10 mouse cellular contexts compared by ENCODE assay signal in genomic region chr8:46936039-46936438, GRCm38 (mm10). TPM values are rescaled to one million over a fixed set of nuclear protein-coding genes. Genes with fewer than 3 reads are reported as not detected.
DNase-seq lines count a peak whose midpoint lies in the region; ATAC-seq lines count a peak whose summit lies in the region.
"Had no signal": no experiment of that assay in that cellular context is flagged by ENCODE, and none has a peak within 500 bp of the region (broad histone marks: within the 10 kb centered on the region; RNA-seq: fewer than 3 reads in every experiment).

No protein-coding gene starts in this region.

- ATAC-seq in forebrain, embryonic 15.5 days (replicated peaks), result 0 out of 2 replicates have a peak, but pooled peaks have one; percentile 35
- no peak for ATAC-seq in forebrain, embryonic 13.5 days
- ATAC-seq in neural tube, embryonic 11.5 days (ENCODE audit: insufficient read depth, low FRiP score, low TSS enrichment), result no peak
- no peak for ATAC-seq in neural tube, embryonic 12.5 days (ENCODE audit: low FRiP score, low read depth)
- ATAC-seq in activated CD4-positive, CD25-positive, alpha-beta regulatory T cell, adult 4 months, result no peak

- no peaks in the 10 kb centered on the region for H3K36me3 ChIP-seq in forebrain, embryonic 15.5 days
- no peaks in the 10 kb centered on the region for H3K36me3 ChIP-seq in forebrain, embryonic 13.5 days (ENCODE audit: poor library complexity, severe bottlenecking)
- H3K36me3 ChIP-seq in neural tube, embryonic 11.5 days (ENCODE audit: control insufficient read depth, insufficient read depth, low read length), result no peaks in the 10 kb centered on the region
- no peaks in the 10 kb centered on the region for H3K36me3 ChIP-seq in neural tube, embryonic 12.5 days

- no peak overlapping the region for H3K9ac ChIP-seq in forebrain, embryonic 15.5 days (replicated peaks)
- no peak overlapping the region; the same call in 1 of the 2 replicates for H3K9ac ChIP-seq in forebrain, embryonic 13.5 days
- no peak overlapping the region for H3K9ac ChIP-seq in neural tube, embryonic 11.5 days (ENCODE audit: low read length)
- H3K9ac ChIP-seq in neural tube, embryonic 12.5 days, result no peak overlapping the region

- no peak overlapping the region for H3K4me3 ChIP-seq in forebrain, embryonic 15.5 days
- H3K4me3 ChIP-seq in forebrain, embryonic 13.5 days, result no peak overlapping the region
- H3K4me3 ChIP-seq in neural tube, embryonic 11.5 days (ENCODE audit: low read depth, low read length), result no peak overlapping the region
- no peak overlapping the region for H3K4me3 ChIP-seq in neural tube, embryonic 12.5 days
- H3K4me3 ChIP-seq: erythroblast, embryonic 14.5 days; megakaryocyte, embryonic 14.5 days had no signal

- no peaks in the 10 kb centered on the region for H3K9me3 ChIP-seq in forebrain, embryonic 15.5 days
- H3K9me3 ChIP-seq in forebrain, embryonic 13.5 days (replicated peaks), result peaks cover 7% of the 10 kb centered on the region; the same call in 1 of the 2 replicates
- H3K9me3 ChIP-seq in neural tube, embryonic 11.5 days (ENCODE audit: control insufficient read depth, low read length), result no peaks in the 10 kb centered on the region
- H3K9me3 ChIP-seq in neural tube, embryonic 12.5 days, result no peaks in the 10 kb centered on the region

- H3K4me1 ChIP-seq in forebrain, embryonic 15.5 days, result no peaks in the 10 kb centered on the region
- no peaks in the 10 kb centered on the region for H3K4me1 ChIP-seq in forebrain, embryonic 13.5 days
- no peaks in the 10 kb centered on the region for H3K4me1 ChIP-seq in neural tube, embryonic 11.5 days (ENCODE audit: control insufficient read depth, insufficient read depth, low read length)
- no peaks in the 10 kb centered on the region for H3K4me1 ChIP-seq in neural tube, embryonic 12.5 days

- DNase-seq in neural tube, embryonic 11.5 days (ENCODE audit: low spot score), result peak; percentile 28
- no peak for DNase-seq in neural tube, embryonic 10.5 days (ENCODE audit: extremely low spot score, low spot score)
- peak; percentile 29 for DNase-seq in induced T-regulatory cell, adult 2 months (ENCODE audit: low read depth)
- no peak for DNase-seq in cerebellum, adult 9-10 months

- no peaks in the 10 kb centered on the region for H3K27me3 ChIP-seq in forebrain, embryonic 15.5 days
- no peaks in the 10 kb centered on the region for H3K27me3 ChIP-seq in forebrain, embryonic 13.5 days
- H3K27me3 ChIP-seq in neural tube, embryonic 11.5 days (ENCODE audit: control insufficient read depth, insufficient read depth, low read length), result no peaks in the 10 kb centered on the region
- H3K27me3 ChIP-seq in neural tube, embryonic 12.5 days (replicated peaks), result no peaks in the 10 kb centered on the region

- H3K27ac ChIP-seq in forebrain, embryonic 15.5 days (replicated peaks), result no peak overlapping the region
- no peak overlapping the region for H3K27ac ChIP-seq in forebrain, embryonic 13.5 days
- H3K27ac ChIP-seq in neural tube, embryonic 11.5 days (ENCODE audit: low read depth, low read length), result no peak overlapping the region
- no peak overlapping the region for H3K27ac ChIP-seq in neural tube, embryonic 12.5 days

- 26% methylated on average over 8 of the region's 8 CpGs for WGBS in forebrain, embryonic 15.5 days
- 33% methylated on average over 8 of the region's 8 CpGs for WGBS in forebrain, embryonic 13.5 days
- WGBS in neural tube, embryonic 11.5 days, result 35% methylated on average over 8 of the region's 8 CpGs
- 32% methylated on average over 8 of the region's 8 CpGs for WGBS in neural tube, embryonic 12.5 days

- no peak overlapping the region for H3K4me2 ChIP-seq in forebrain, embryonic 15.5 days (replicated peaks)
- no peak overlapping the region for H3K4me2 ChIP-seq in forebrain, embryonic 13.5 days
- H3K4me2 ChIP-seq in neural tube, embryonic 11.5 days (ENCODE audit: low read depth), result no peak overlapping the region
- H3K4me2 ChIP-seq in neural tube, embryonic 12.5 days (replicated peaks), result 0 out of 2 replicates have a peak overlapping the region, but pooled peaks have one; percentile 16

RNA-seq across cellular contexts. Expression of gene Enpp6, which starts 50.6 kb away (rescaled TPM):
- 0.14 and 0.31 TPM in 2 replicates for polyA plus RNA-seq in forebrain, embryonic 15.5 days (2015; fragmentation: Nextera tagmentation; extraction: Ambion mirVana)
- polyA plus RNA-seq in forebrain, embryonic 13.5 days (2015; fragmentation: Nextera tagmentation; extraction: Ambion mirVana), result 0.13 and 0.31 TPM in 2 replicates
- 0.04 and 0.34 TPM in 2 replicates for polyA plus RNA-seq in neural tube, embryonic 11.5 days (2014; fragmentation: Nextera tagmentation; extraction: Ambion mirVana)
- polyA plus RNA-seq in neural tube, embryonic 12.5 days (2016; fragmentation: Nextera tagmentation; extraction: Ambion mirVana), result 0.22 and 0.23 TPM in 2 replicates
- polyA plus RNA-seq in activated CD4-positive, CD25-positive, alpha-beta regulatory T cell, adult 4 months (2017; shearing (Covaris generic)), result under 1 TPM; 0.46 to 0.68 TPM
- polyA plus RNA-seq: erythroblast, embryonic 14.5 days had no signal

Comparison
In these comparisons a context has a peak if more than half of its experiments do, and no peak if none do; other contexts are left out.
1. DNase-seq: peak in neural tube, embryonic 11.5 days (single experiment) and induced T-regulatory cell, adult 2 months (single experiment); none in neural tube, embryonic 10.5 days (single experiment) and cerebellum, adult 9-10 months (single experiment).